Mouse (Mus musculus) adipose tissue, adult 10 weeks (tissue): ENCODE data around the gene Lum. TPM values are rescaled to one million over a fixed set of nuclear protein-coding genes. Genes with fewer than 3 reads are reported as not detected.

Experiments
- polyA plus RNA-seq: library from polyadenylated mRNA; stranded (reverse); fragments of 350-450 nt; fragmentation: Illumina TruSeq; extraction: RNeasy Lipid Tissue Mini Kit (QIAGEN cat#74804); gene quantifications from one replicate; pipeline ENCODE4 v1.2.3, GENCODE M21; 2014; ENCODE audit warnings: low read depth, low replicate concordance

The Lum gene
- 61.5 TPM for polyA plus RNA-seq

GRCm38 (mm10) chr10:97564957-97565856 is at the start of gene Lum:
Lum (plus strand) TSS chr10:97565128.

GRCm38 (mm10) chr10:97606579-97606978 is 41.7 kb downstream of the Lum start, which contains the start of gene Kera:
Kera (plus strand) TSS chr10:97606879.

Other genes starting within 250 kb of the Lum start
- gene Dcn, start 85.5 kb upstream of the Lum start, polyA plus RNA-seq = 1,068 TPM
- not detected for gene Kera, start 41.8 kb downstream of the Lum start, polyA plus RNA-seq
- gene Epyc, start 78.9 kb downstream of the Lum start, polyA plus RNA-seq = 5.0 TPM
- gene Ccer1, start 127.9 kb downstream of the Lum start, polyA plus RNA-seq = 5.5 TPM
- not detected for gene C030005K15Rik, start 161.6 kb downstream of the Lum start, polyA plus RNA-seq